16 mouse cellular contexts compared by ENCODE assay signal in genomic region chr17:93313310-93313688, GRCm38 (mm10).
A peak's percentile ranks its signal among the peaks of the same experiment; 100 is the strongest.
DNase-seq lines count a peak whose midpoint lies in the region; ATAC-seq lines count a peak whose summit lies in the region.
"Had no signal": no experiment of that assay in that cellular context is flagged by ENCODE, and none has a peak within 500 bp of the region (broad histone marks: within the 10 kb centered on the region; RNA-seq: fewer than 3 reads in every experiment).

No protein-coding gene starts in this region.

- H3K9ac ChIP-seq in neural tube, embryonic 11.5 days (ENCODE audit: low read length) = no peak overlapping the region
- no peak overlapping the region for H3K9ac ChIP-seq in forebrain, embryonic 16.5 days (replicated peaks; ENCODE audit: low read depth, low read length)
- no peak overlapping the region for H3K9ac ChIP-seq in midbrain, embryonic 11.5 days (ENCODE audit: low read length)
- H3K9ac ChIP-seq: heart, embryonic 13.5 days; intestine, embryonic 15.5 days; limb, embryonic 12.5 days; liver, postnatal 0 days; stomach, embryonic 15.5 days had no signal

- H3K4me1 ChIP-seq in neural tube, embryonic 11.5 days (ENCODE audit: control insufficient read depth, insufficient read depth, low read length) = no peaks in the 10 kb centered on the region
- peaks cover 5% of the 10 kb centered on the region; the same call in 1 of the 2 replicates for H3K4me1 ChIP-seq in forebrain, embryonic 16.5 days (replicated peaks; ENCODE audit: control insufficient read depth, insufficient read depth, low read length)
- H3K4me1 ChIP-seq in midbrain, embryonic 11.5 days (ENCODE audit: control insufficient read depth, insufficient read depth, low read length) = peaks cover 5% of the 10 kb centered on the region; the same call in 1 of the 2 replicates
- H3K4me1 ChIP-seq: heart, embryonic 13.5 days; intestine, embryonic 15.5 days; limb, embryonic 12.5 days; stomach, embryonic 15.5 days had no signal

- ATAC-seq in neural tube, embryonic 11.5 days (ENCODE audit: insufficient read depth, low FRiP score, low TSS enrichment) = peak; percentile 40
- peak; percentile 84 for ATAC-seq in forebrain, embryonic 16.5 days
- ATAC-seq in midbrain, embryonic 11.5 days (ENCODE audit: low FRiP score) = peak; percentile 82
- ATAC-seq: intestine, embryonic 15.5 days; liver, postnatal 0 days had no signal

- H3K9me3 ChIP-seq in neural tube, embryonic 11.5 days (ENCODE audit: control insufficient read depth, low read length) = no peaks in the 10 kb centered on the region
- H3K9me3 ChIP-seq in forebrain, embryonic 16.5 days (ENCODE audit: control insufficient read depth, low read length) = no peaks in the 10 kb centered on the region
- no peaks in the 10 kb centered on the region for H3K9me3 ChIP-seq in midbrain, embryonic 11.5 days (ENCODE audit: control insufficient read depth, low read length)
- H3K9me3 ChIP-seq: heart, embryonic 13.5 days; intestine, embryonic 15.5 days; limb, embryonic 12.5 days; stomach, embryonic 15.5 days had no signal

- 47% methylated on average over 2 of the region's 2 CpGs for WGBS in neural tube, embryonic 11.5 days
- whole genome bisulfite sequencing in forebrain, embryonic 16.5 days = 29% methylated on average over 2 of the region's 2 CpGs
- WGBS in midbrain, embryonic 11.5 days = 25% methylated on average over 2 of the region's 2 CpGs

- H3K4me3 ChIP-seq in neural tube, embryonic 11.5 days (ENCODE audit: low read depth, low read length) = no peak overlapping the region
- no peak overlapping the region for H3K4me3 ChIP-seq in forebrain, embryonic 16.5 days (replicated peaks; ENCODE audit: low read length)
- no peak overlapping the region for H3K4me3 ChIP-seq in midbrain, embryonic 11.5 days (ENCODE audit: low read depth, low read length)
- H3K4me3 ChIP-seq: heart, embryonic 13.5 days; intestine, embryonic 15.5 days; limb, embryonic 12.5 days; stomach, embryonic 15.5 days had no signal

- no peaks in the 10 kb centered on the region for H3K36me3 ChIP-seq in neural tube, embryonic 11.5 days (ENCODE audit: control insufficient read depth, insufficient read depth, low read length)
- no peaks in the 10 kb centered on the region for H3K36me3 ChIP-seq in forebrain, embryonic 16.5 days (ENCODE audit: control insufficient read depth, insufficient read depth)
- H3K36me3 ChIP-seq in midbrain, embryonic 11.5 days (ENCODE audit: control insufficient read depth, insufficient read depth, low read length) = no peaks in the 10 kb centered on the region
- H3K36me3 ChIP-seq: heart, embryonic 13.5 days; intestine, embryonic 15.5 days; limb, embryonic 12.5 days; stomach, embryonic 15.5 days had no signal

- no peaks in the 10 kb centered on the region for H3K27me3 ChIP-seq in neural tube, embryonic 11.5 days (ENCODE audit: control insufficient read depth, insufficient read depth, low read length)
- H3K27me3 ChIP-seq in forebrain, embryonic 16.5 days (replicated peaks; ENCODE audit: control insufficient read depth, insufficient read depth, low read length) = no peaks in the 10 kb centered on the region
- H3K27me3 ChIP-seq in midbrain, embryonic 11.5 days (ENCODE audit: control insufficient read depth, insufficient read depth, low read length) = peaks cover 5% of the 10 kb centered on the region
- H3K27me3 ChIP-seq: heart, embryonic 13.5 days; intestine, embryonic 15.5 days; limb, embryonic 12.5 days; stomach, embryonic 15.5 days had no signal

- H3K27ac ChIP-seq in neural tube, embryonic 11.5 days (ENCODE audit: low read depth, low read length) = no peak overlapping the region
- no peak overlapping the region for H3K27ac ChIP-seq in forebrain, embryonic 16.5 days (ENCODE audit: low read length)
- no peak overlapping the region for H3K27ac ChIP-seq in midbrain, embryonic 11.5 days (ENCODE audit: low read depth, low read length)
- H3K27ac ChIP-seq: heart, embryonic 13.5 days; intestine, embryonic 15.5 days; limb, embryonic 12.5 days; stomach, embryonic 15.5 days had no signal

- peak; percentile 11 for DNase-seq in neural tube, embryonic 11.5 days (ENCODE audit: low spot score)
- no peak for DNase-seq in neural tube, embryonic 10.5 days (ENCODE audit: extremely low spot score, low spot score)
- no peak for DNase-seq in midbrain, embryonic 11.5 days (ENCODE audit: low spot score, missing footprints)
- no peak for DNase-seq in ovary, postnatal 14 days (ENCODE audit: low spot score)
- DNase-seq in urinary bladder, postnatal 25 days (ENCODE audit: low spot score) = no peak
- no peak for DNase-seq in adipocyte (ENCODE audit: low spot score)
- DNase-seq: adrenal gland, adult 2 months; cerebellum, postnatal 36 days; kidney, postnatal 14 days; liver, postnatal 0 days; thymus, postnatal 25 days had no signal

- H3K4me2 ChIP-seq in neural tube, embryonic 11.5 days (ENCODE audit: low read depth) = no peak overlapping the region
- H3K4me2 ChIP-seq in forebrain, embryonic 16.5 days (ENCODE audit: low read length) = no peak overlapping the region
- no peak overlapping the region for H3K4me2 ChIP-seq in midbrain, embryonic 11.5 days
- H3K4me2 ChIP-seq: heart, embryonic 13.5 days; intestine, embryonic 15.5 days; limb, embryonic 12.5 days; stomach, embryonic 15.5 days had no signal
